Mouse (Mus musculus): ENCODE results near the gene Ireb2.
"Not testable (repeated sequence)": the region's sequence is repeated elsewhere in the genome, so short reads cannot be mapped to it uniquely, and the experiment has no call there.

Gene Ireb2

GRCm38 (mm10) chr9:54909446-54909845 lies 45.9 kb downstream of the Ireb2 start:
- no peak for DNase-seq (ENCODE audit: low read depth)

- no peak for DNase-seq (ENCODE audit: low read depth)
Measured at GRCm38 (mm10) chr9:54915576-54915975, 52.0 kb downstream of the Ireb2 start.

- no peak for DNase-seq (ENCODE audit: low read depth)
Measured at GRCm38 (mm10) chr9:54916401-54916800, 52.8 kb downstream of the Ireb2 start.

- DNase-seq (ENCODE audit: low read depth): peak; percentile 89
Measured at GRCm38 (mm10) chr9:54917010-54917677, 53.6 kb downstream of the Ireb2 start, which contains the start of gene Hykk. Gene Hykk, plus strand, starts transcription at chr9:54917283.

- no peak for DNase-seq (ENCODE audit: low read depth)
Measured at GRCm38 (mm10) chr9:54918191-54918590, 54.6 kb downstream of the Ireb2 start.

GRCm38 (mm10) chr9:54918781-54919180 lies 55.2 kb downstream of the Ireb2 start:
- DNase-seq (ENCODE audit: low read depth): no peak

GRCm38 (mm10) chr9:54919946-54920345 lies 56.4 kb downstream of the Ireb2 start:
- no peak for DNase-seq (ENCODE audit: low read depth)

- no peak for DNase-seq (ENCODE audit: low read depth)
Measured at GRCm38 (mm10) chr9:54930741-54931140, 67.2 kb downstream of the Ireb2 start.

- no peak for DNase-seq (ENCODE audit: low read depth)
Measured at GRCm38 (mm10) chr9:54931765-54932164, 68.2 kb downstream of the Ireb2 start.

- DNase-seq (ENCODE audit: low read depth): no peak
Measured at GRCm38 (mm10) chr9:54932379-54932778, 68.8 kb downstream of the Ireb2 start.

- DNase-seq (ENCODE audit: low read depth): no peak
Measured at GRCm38 (mm10) chr9:54942071-54942470, 78.5 kb downstream of the Ireb2 start.

- DNase-seq (ENCODE audit: low read depth): no peak
Measured at GRCm38 (mm10) chr9:54944467-54944866, 80.9 kb downstream of the Ireb2 start.

- no peak for DNase-seq (ENCODE audit: low read depth)
Measured at GRCm38 (mm10) chr9:54946256-54946655, 82.7 kb downstream of the Ireb2 start.

GRCm38 (mm10) chr9:54949465-54949864 lies 85.9 kb downstream of the Ireb2 start:
- DNase-seq (ENCODE audit: low read depth): no peak

GRCm38 (mm10) chr9:54950162-54950561 lies 86.6 kb downstream of the Ireb2 start:
- DNase-seq (ENCODE audit: low read depth): not testable (repeated sequence)

- peak; percentile 97 for DNase-seq (ENCODE audit: low read depth)
Measured at GRCm38 (mm10) chr9:54950575-54951321, 87.2 kb downstream of the Ireb2 start, which contains the start of the genes Psma4 and AY074887. Gene Psma4, plus strand, starts transcription at chr9:54950790. Gene AY074887, minus strand, starts transcription at chr9:54950998.

- no peak for DNase-seq (ENCODE audit: low read depth)
Measured at GRCm38 (mm10) chr9:54961059-54961458, 97.5 kb downstream of the Ireb2 start.
